Mouse (Mus musculus): ENCODE measurements around the gene Mrgprb1. TPM values are rescaled to one million over a fixed set of nuclear protein-coding genes. Genes with fewer than 3 reads are reported as not detected.
"Not testable (repeated sequence)": the region's sequence is repeated elsewhere in the genome, so short reads cannot be mapped to it uniquely, and the experiment has no call there.

Mrgprb1 gene
- total RNA-seq (2021) = under 1 TPM in 1 of 2 experiments, not detected in 1; 0.13 TPM
- long read RNA-seq, experiment 1 = 0 reads
- long read RNA-seq, experiment 2 = 0 reads

- no peak for TF ChIP-seq CTCF (conservative IDR thresholded peaks at IDR 0.05)
- no peak within 1 kb of the TSS for H3K27ac ChIP-seq
- no peak for DNase-seq (ENCODE audit: low spot score in 2 of 2)
- no peak within 1 kb of the TSS for H3K4me3 ChIP-seq
Observed at GRCm38 (mm10) chr7:48456242-48456641, at the start of gene Mrgprb1. Mrgprb1 (minus strand) TSS chr7:48456342.

GRCm38 (mm10) chr7:48499221-48499620 lies 43.1 kb upstream of the Mrgprb1 start, which contains the start of gene Mrgprx2:
Mrgprx2 (minus strand) TSS chr7:48499321.
- TF ChIP-seq CTCF (conservative IDR thresholded peaks at IDR 0.05) = no peak
- DNase-seq (ENCODE audit: low spot score in 2 of 2) = no peak
- H3K27ac ChIP-seq = no peak within 1 kb of the TSS

GRCm38 (mm10) chr7:48436581-48436980 lies 19.6 kb downstream of the Mrgprb1 start:
- Histone ChIP-seq H3K27ac (no peak overlapping the region), H3K4me3 (no peak overlapping the region)
- no peak for DNase-seq (ENCODE audit: low spot score in 2 of 2)
- TF ChIP-seq CTCF (conservative IDR thresholded peaks at IDR 0.05) = no peak

More at GRCm38 (mm10) chr7:48499221-48499620, 43.1 kb upstream of the Mrgprb1 start, which contains the start of gene Mrgprx2:
- no peak within 1 kb of the TSS for H3K4me3 ChIP-seq

- H3K4me3 ChIP-seq; DNase-seq (ENCODE audit: low spot score in 2 of 2); H3K27ac ChIP-seq: not testable (repeated sequence)
Observed at GRCm38 (mm10) chr7:48435936-48436335, 20.2 kb downstream of the Mrgprb1 start.

Other genes with a start within 250 kb of the Mrgprb1 start
- gene Mrgprb8, start 67.8 kb downstream of the Mrgprb1 start, total RNA-seq (2021) = not detected
- not detected for gene Mrgprx2, start 43.0 kb upstream of the Mrgprb1 start, total RNA-seq (2021)
- not detected for gene Mrgprb2, start 101.7 kb upstream of the Mrgprb1 start, total RNA-seq (2021)
- not detected for gene Mrgprb3, start 187.5 kb upstream of the Mrgprb1 start, total RNA-seq (2021)

Data from layer of hippocampus, adult 2 months (tissue).